Mouse (Mus musculus) C2C12 (cell line): Measurements from ENCODE around the gene Podnl1.

Experiments
- CEBPB ChIP-seq: IDR thresholded peaks from one replicate; pipeline ENCODE4 v1.6.1; 2011; ENCODE audit warnings: low read depth, mild to moderate bottlenecking, control low read depth, moderate library complexity
- CTCF ChIP-seq: IDR thresholded peaks from one replicate; pipeline ENCODE4 v1.5.1; 2011; ENCODE audit not compliant: control insufficient read depth, insufficient read depth, insufficient read length
- FOSL1 ChIP-seq: IDR thresholded peaks from one replicate; pipeline ENCODE4 v1.8.0; 2011; ENCODE audit warnings: mild to moderate bottlenecking, low read length; ENCODE audit not compliant: poor library complexity, insufficient read depth, severe bottlenecking
- MAX ChIP-seq: IDR thresholded peaks from one replicate; pipeline ENCODE4 v1.6.1; 2011; ENCODE audit warnings: mild to moderate bottlenecking, control low read depth
- MYOG ChIP-seq: IDR thresholded peaks from one replicate; pipeline ENCODE4 v1.6.1; 2011; ENCODE audit not compliant: control insufficient read depth, insufficient read length; ENCODE audit errors: extremely low read depth
- USF1 ChIP-seq: IDR thresholded peaks from one replicate; pipeline ENCODE4 v1.6.1; 2011; ENCODE audit warnings: low read depth, mild to moderate bottlenecking, control low read depth, moderate library complexity

- no peak for TF ChIP-seq CTCF
- TF ChIP-seq MAX = no peak
- no peak for TF ChIP-seq USF1
- no peak for TF ChIP-seq FOSL1
- TF ChIP-seq CEBPB = no peak
- no peak for TF ChIP-seq MYOG
These were observed 23.4 kb downstream of the Podnl1 start for GRCm38 (mm10) chr8:84149181-84149580.
